Mouse (Mus musculus) thymus, adult 2 months (tissue): ENCODE measurements around the gene Slc15a3.

Source experiments
- CTCF ChIP-seq: fragments of 200-500 bp; IDR thresholded peaks from 2 replicates; pipeline ENCODE4 v1.5.1; 2012; ENCODE audit warnings: mild to moderate bottlenecking, control low read depth, low read length, moderate library complexity, borderline replicate concordance; ENCODE audit not compliant: control insufficient read depth, poor library complexity, insufficient read depth; ENCODE audit errors: extremely low read depth
- POLR2A ChIP-seq: fragments of 200-500 bp; IDR thresholded peaks from 2 replicates; pipeline ENCODE4 v1.6.1; 2012; ENCODE audit warnings: mild to moderate bottlenecking, low read length, control low read depth, moderate library complexity; ENCODE audit not compliant: control insufficient read depth, poor library complexity, insufficient read depth; ENCODE audit errors: extremely low read depth

DNA sequence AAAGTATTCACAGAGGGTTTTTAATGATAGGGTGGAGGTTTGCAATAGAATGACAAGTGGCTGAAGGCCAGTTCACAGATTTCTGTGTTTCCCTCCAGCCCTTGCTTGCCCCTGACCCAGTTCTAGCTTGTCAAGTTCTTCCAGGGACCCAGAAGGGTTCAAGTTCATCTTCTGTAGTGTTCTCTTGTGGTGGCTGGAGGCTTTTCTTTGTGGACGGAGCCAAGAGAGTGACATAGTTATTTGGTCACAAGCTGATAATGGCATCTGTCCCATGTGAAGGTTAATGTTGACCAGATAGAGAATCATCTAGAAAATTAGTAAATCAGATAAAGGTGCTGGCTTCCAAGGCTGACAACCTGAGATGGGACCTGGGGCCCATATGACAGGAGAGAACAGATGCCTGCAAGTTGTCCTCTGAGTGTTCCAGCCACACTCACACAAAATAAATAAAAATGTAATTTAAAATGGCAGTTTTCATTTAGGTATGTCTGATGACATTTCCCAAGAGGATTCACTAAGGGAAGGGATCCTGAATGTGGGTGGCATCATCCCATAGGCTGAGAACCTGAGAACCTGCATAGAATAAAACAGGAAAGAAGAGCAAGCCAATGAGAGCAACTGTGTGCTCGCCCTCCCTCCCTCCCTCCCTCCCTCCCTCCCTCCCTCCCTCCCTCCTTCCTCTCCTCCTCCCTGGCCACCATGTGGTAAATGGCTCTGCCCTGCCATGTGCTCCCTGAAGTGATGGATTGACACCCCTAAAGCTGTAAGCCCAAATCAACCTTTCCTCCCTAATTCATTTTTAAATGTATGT lies 34.5 kb upstream of the Slc15a3 start:
- TF ChIP-seq CTCF (no peak), POLR2A (no peak)
